Comparison of ENCODE assay signal across 10 mouse cellular contexts in the genomic region with DNA sequence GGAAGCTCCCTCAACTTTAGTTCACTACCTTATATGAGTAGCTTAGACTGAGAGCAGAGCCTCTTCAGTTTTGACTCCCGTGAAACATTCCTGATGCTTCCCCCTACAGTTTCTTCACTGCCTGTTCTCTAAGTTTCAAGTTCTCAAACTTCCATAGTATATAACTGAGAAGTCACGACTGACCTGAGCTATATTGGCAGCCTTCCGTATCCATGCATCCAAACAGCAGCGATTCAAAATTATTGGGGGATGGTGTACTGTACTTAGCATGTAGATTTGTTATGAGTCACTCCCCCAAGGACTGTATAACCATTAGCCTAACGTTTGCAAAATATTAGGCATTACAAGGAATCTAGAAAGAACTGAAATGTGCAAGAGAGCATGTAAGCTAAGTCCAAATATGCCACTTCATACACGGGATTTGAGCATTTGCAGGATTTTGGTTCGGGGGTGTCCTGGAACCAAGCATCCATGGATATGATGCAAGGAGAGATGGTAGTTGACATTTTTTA. TPM values are rescaled to one million over a fixed set of nuclear protein-coding genes. Genes with fewer than 3 reads are reported as not detected.
DNase-seq lines count a peak whose midpoint lies in the region; ATAC-seq lines count a peak whose summit lies in the region.
"Had no signal": no experiment of that assay in that cellular context is flagged by ENCODE, and none has a peak within 500 bp of the region (broad histone marks: within the 10 kb centered on the region; RNA-seq: fewer than 3 reads in every experiment).

No protein-coding gene starts in this region.

- DNase-seq in cerebellum, adult 9-11 months: peak; percentile 34
- no peak for DNase-seq in lung, postnatal 4 days
- DNase-seq in cerebellum, postnatal 4 days (ENCODE audit: low spot score in 2 of 2): no peak
- DNase-seq in layer of hippocampus, adult 11-12 months (ENCODE audit: low spot score): no peak
- DNase-seq: heart, postnatal 10 days had no signal

- H3K27me3 ChIP-seq in lung, embryonic 16.5 days (ENCODE audit: control insufficient read depth, insufficient read depth, low read depth, low read length): no peaks in the 10 kb centered on the region
- no peaks in the 10 kb centered on the region for H3K27me3 ChIP-seq in limb, embryonic 13.5 days
- no peaks in the 10 kb centered on the region for H3K27me3 ChIP-seq in stomach, embryonic 15.5 days (replicated peaks)

- no peak overlapping the region; the same call in 1 of the 2 replicates for H3K4me3 ChIP-seq in lung, embryonic 16.5 days (ENCODE audit: low read length)
- peak overlapping the region; percentile 80; the same call in 1 of the 2 replicates for H3K4me3 ChIP-seq in limb, embryonic 13.5 days
- H3K4me3 ChIP-seq in stomach, embryonic 15.5 days (replicated peaks): no peak overlapping the region

- H3K36me3 ChIP-seq in lung, embryonic 16.5 days (ENCODE audit: control insufficient read depth, insufficient read depth, low read length): no peaks in the 10 kb centered on the region; the same call in 1 of the 2 replicates
- no peaks in the 10 kb centered on the region for H3K36me3 ChIP-seq in limb, embryonic 13.5 days
- H3K36me3 ChIP-seq in stomach, embryonic 15.5 days: no peaks in the 10 kb centered on the region
- H3K36me3 ChIP-seq: liver, embryonic 15.5 days had no signal

- H3K9me3 ChIP-seq in lung, embryonic 16.5 days (ENCODE audit: control insufficient read depth, low read length): no peaks in the 10 kb centered on the region
- H3K9me3 ChIP-seq in limb, embryonic 13.5 days: no peaks in the 10 kb centered on the region
- no peaks in the 10 kb centered on the region for H3K9me3 ChIP-seq in stomach, embryonic 15.5 days
- H3K9me3 ChIP-seq: liver, embryonic 15.5 days had no signal

- H3K4me2 ChIP-seq in lung, embryonic 16.5 days (ENCODE audit: low read depth, low read length): peak overlapping the region; percentile 74
- peak overlapping the region; percentile 70 for H3K4me2 ChIP-seq in limb, embryonic 13.5 days (replicated peaks)
- H3K4me2 ChIP-seq in stomach, embryonic 15.5 days: peak overlapping the region; percentile 52; the same call in 1 of the 2 replicates

- no peak for ATAC-seq in cerebellum, adult (ENCODE audit: insufficient number of reproducible peaks, low FRiP score, low TSS enrichment)
- no peak for ATAC-seq in lung, embryonic 16.5 days (ENCODE audit: low read depth)
- no peak for ATAC-seq in limb, embryonic 13.5 days (ENCODE audit: low FRiP score, low read depth)
- ATAC-seq in stomach, embryonic 15.5 days (ENCODE audit: insufficient read depth, low FRiP score, low read depth): no peak

- no peak overlapping the region for H3K9ac ChIP-seq in lung, embryonic 16.5 days (ENCODE audit: low read length)
- H3K9ac ChIP-seq in limb, embryonic 13.5 days: no peak overlapping the region
- no peak overlapping the region for H3K9ac ChIP-seq in stomach, embryonic 15.5 days

- H3K27ac ChIP-seq in lung, embryonic 16.5 days (ENCODE audit: low read length): no peak overlapping the region
- H3K27ac ChIP-seq in limb, embryonic 13.5 days: no peak overlapping the region
- no peak overlapping the region for H3K27ac ChIP-seq in stomach, embryonic 15.5 days

- 53% methylated on average over 7 of the region's 7 CpGs for whole genome bisulfite sequencing in lung, embryonic 16.5 days
- WGBS in limb, embryonic 13.5 days: 65% methylated on average over 7 of the region's 7 CpGs
- WGBS in stomach, embryonic 15.5 days: 64% methylated on average over 7 of the region's 7 CpGs

- H3K4me1 ChIP-seq in lung, embryonic 16.5 days (replicated peaks; ENCODE audit: control insufficient read depth, insufficient read depth, low read length): peaks cover 15% of the 10 kb centered on the region
- H3K4me1 ChIP-seq in limb, embryonic 13.5 days: peaks cover 17% of the 10 kb centered on the region
- H3K4me1 ChIP-seq in stomach, embryonic 15.5 days: no peaks in the 10 kb centered on the region

RNA-seq across cellular contexts. Expression of gene Rap2a, which starts 2.0 kb away (rescaled TPM):
- 15.7 and 16.2 TPM in 2 replicates for polyA plus RNA-seq in lung, embryonic 16.5 days (2015; fragmentation: Nextera tagmentation; extraction: Ambion mirVana)
- 12.3 and 12.8 TPM in 2 replicates for polyA plus RNA-seq in limb, embryonic 13.5 days (2015; fragmentation: Nextera tagmentation; extraction: Ambion mirVana)
- 21.0 and 22.3 TPM in 2 replicates for polyA plus RNA-seq in stomach, embryonic 15.5 days (2015; fragmentation: Nextera tagmentation; extraction: Ambion mirVana)
